ENCODE assay signal across 20 mouse cellular contexts in the genomic region with DNA sequence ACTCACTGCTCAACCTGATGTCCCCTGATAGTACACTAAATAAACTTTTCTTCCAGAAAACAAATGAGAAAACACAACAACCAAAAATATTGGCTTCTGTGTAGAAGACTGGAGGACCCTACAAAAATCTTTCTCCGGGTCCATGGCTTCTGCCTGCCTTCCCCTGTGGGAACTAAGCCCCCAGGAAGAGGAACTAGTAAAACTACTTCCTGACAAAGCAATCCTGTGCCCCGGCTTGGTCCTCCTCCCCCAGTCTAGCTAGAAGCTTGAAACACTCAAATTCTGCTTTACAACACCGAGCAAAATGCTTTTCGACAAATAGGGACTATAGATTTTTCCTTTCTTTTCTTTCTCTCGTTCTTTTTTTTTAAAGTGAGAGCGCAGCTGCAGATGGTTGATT. TPM values are rescaled to one million over a fixed set of nuclear protein-coding genes. Genes with fewer than 3 reads are reported as not detected.
DNase-seq lines count a peak whose midpoint lies in the region; ATAC-seq and TF ChIP-seq lines count a peak whose summit lies in the region.
"Had no signal": no experiment of that assay in that cellular context is flagged by ENCODE, and none has a peak within 500 bp of the region (broad histone marks: within the 10 kb centered on the region; RNA-seq: fewer than 3 reads in every experiment).

No protein-coding gene starts in this region.

- H3K4me3 ChIP-seq in hindbrain, embryonic 16.5 days (ENCODE audit: low read length) = no peak overlapping the region
- H3K4me3 ChIP-seq in hindbrain, postnatal 0 days (ENCODE audit: low read length) = no peak overlapping the region
- no peak overlapping the region for H3K4me3 ChIP-seq in neural tube, embryonic 14.5 days (ENCODE audit: low read depth, low read length)
- H3K4me3 ChIP-seq in kidney, embryonic 16.5 days (ENCODE audit: low read length) = no peak overlapping the region
- H3K4me3 ChIP-seq: embryonic facial prominence, embryonic 12.5 days; embryonic facial prominence, embryonic 15.5 days had no signal

- no peaks in the 10 kb centered on the region for H3K27me3 ChIP-seq in hindbrain, embryonic 16.5 days (replicated peaks; ENCODE audit: control insufficient read depth, insufficient read depth, low read length)
- no peaks in the 10 kb centered on the region for H3K27me3 ChIP-seq in hindbrain, postnatal 0 days (ENCODE audit: insufficient read depth, low read length)
- H3K27me3 ChIP-seq in neural tube, embryonic 14.5 days (ENCODE audit: control insufficient read depth, insufficient read depth, low read length) = no peaks in the 10 kb centered on the region
- H3K27me3 ChIP-seq in kidney, embryonic 16.5 days (ENCODE audit: insufficient read depth, low read length) = no peaks in the 10 kb centered on the region
- H3K27me3 ChIP-seq: embryonic facial prominence, embryonic 12.5 days; embryonic facial prominence, embryonic 15.5 days had no signal

- peak overlapping the region; percentile 4; the same call in 1 of the 2 replicates for H3K27ac ChIP-seq in hindbrain, embryonic 16.5 days (ENCODE audit: low read depth, low read length)
- H3K27ac ChIP-seq in hindbrain, postnatal 0 days = no peak overlapping the region
- H3K27ac ChIP-seq in neural tube, embryonic 14.5 days (ENCODE audit: low read depth, low read length) = peak overlapping the region; percentile 74; the same call in 1 of the 2 replicates
- H3K27ac ChIP-seq in kidney, embryonic 16.5 days (ENCODE audit: low read length) = no peak overlapping the region
- H3K27ac ChIP-seq: embryonic facial prominence, embryonic 12.5 days; embryonic facial prominence, embryonic 15.5 days had no signal

- no peak overlapping the region for H3K4me2 ChIP-seq in hindbrain, embryonic 16.5 days (ENCODE audit: low read length)
- H3K4me2 ChIP-seq in hindbrain, postnatal 0 days (ENCODE audit: low read depth, low read length) = no peak overlapping the region
- no peak overlapping the region for H3K4me2 ChIP-seq in neural tube, embryonic 14.5 days (ENCODE audit: low read depth, low read length)
- H3K4me2 ChIP-seq in kidney, embryonic 16.5 days (replicated peaks; ENCODE audit: low read depth, low read length) = no peak overlapping the region
- H3K4me2 ChIP-seq: embryonic facial prominence, embryonic 12.5 days; embryonic facial prominence, embryonic 15.5 days; heart, embryonic 11.5 days had no signal

- no peak for DNase-seq in hindbrain, postnatal 0 days (ENCODE audit: low spot score)
- DNase-seq in lung, postnatal 25 days (ENCODE audit: low spot score) = no peak
- DNase-seq: adrenal gland, adult 2 months; adrenal gland, postnatal 14 days; cerebellum, adult 11 months; cerebellum, adult 2 months; cerebellum, adult 9-11 months; cerebellum, postnatal 25 days; forebrain, postnatal 0 days; gastrocnemius, postnatal 36 days; heart, adult 11 months had no signal

- H3K9me3 ChIP-seq in hindbrain, embryonic 16.5 days (ENCODE audit: control insufficient read depth, low read length) = no peaks in the 10 kb centered on the region
- H3K9me3 ChIP-seq in hindbrain, postnatal 0 days (ENCODE audit: low read length) = no peaks in the 10 kb centered on the region
- H3K9me3 ChIP-seq in neural tube, embryonic 14.5 days (ENCODE audit: control insufficient read depth, low read length) = no peaks in the 10 kb centered on the region
- H3K9me3 ChIP-seq in kidney, embryonic 16.5 days (ENCODE audit: low read length) = no peaks in the 10 kb centered on the region
- H3K9me3 ChIP-seq: embryonic facial prominence, embryonic 12.5 days; embryonic facial prominence, embryonic 15.5 days had no signal

- no peaks in the 10 kb centered on the region for H3K36me3 ChIP-seq in hindbrain, embryonic 16.5 days (ENCODE audit: control insufficient read depth, insufficient read depth, low read length)
- no peaks in the 10 kb centered on the region for H3K36me3 ChIP-seq in hindbrain, postnatal 0 days (ENCODE audit: insufficient read depth, low read length)
- H3K36me3 ChIP-seq in neural tube, embryonic 14.5 days (ENCODE audit: control insufficient read depth, insufficient read depth, low read length) = no peaks in the 10 kb centered on the region
- no peaks in the 10 kb centered on the region for H3K36me3 ChIP-seq in kidney, embryonic 16.5 days (ENCODE audit: insufficient read depth, low read length)
- H3K36me3 ChIP-seq: embryonic facial prominence, embryonic 12.5 days; embryonic facial prominence, embryonic 15.5 days had no signal

- no peak for ATAC-seq in hindbrain, embryonic 16.5 days
- no peak for ATAC-seq in hindbrain, postnatal 0 days
- peak; percentile 35; the same call in 1 of the 2 replicates for ATAC-seq in megakaryocyte, adult 5-6 weeks (ENCODE audit: poor library complexity, severe bottlenecking)
- no peak for ATAC-seq in neural tube, embryonic 14.5 days (ENCODE audit: low read depth)
- ATAC-seq in kidney, embryonic 16.5 days (ENCODE audit: low FRiP score, low TSS enrichment) = no peak
- ATAC-seq: CD4-positive, CD25-positive, alpha-beta regulatory T cell, adult 4 months; forebrain, embryonic 14.5 days; forebrain, postnatal 0 days had no signal

- H3K9ac ChIP-seq in hindbrain, embryonic 16.5 days (ENCODE audit: low read depth, low read length) = no peak overlapping the region
- H3K9ac ChIP-seq in hindbrain, postnatal 0 days (replicated peaks; ENCODE audit: low read length) = no peak overlapping the region
- no peak overlapping the region for H3K9ac ChIP-seq in neural tube, embryonic 14.5 days (replicated peaks; ENCODE audit: low read depth, low read length)
- H3K9ac ChIP-seq in kidney, embryonic 16.5 days (replicated peaks; ENCODE audit: low read length) = no peak overlapping the region
- H3K9ac ChIP-seq: embryonic facial prominence, embryonic 12.5 days; embryonic facial prominence, embryonic 15.5 days; forebrain, postnatal 0 days had no signal

- H3K4me1 ChIP-seq in hindbrain, embryonic 16.5 days (ENCODE audit: control insufficient read depth, insufficient read depth, low read depth, low read length) = peaks cover 9% of the 10 kb centered on the region; the same call in 1 of the 2 replicates
- H3K4me1 ChIP-seq in hindbrain, postnatal 0 days (ENCODE audit: insufficient read depth, low read length) = no peaks in the 10 kb centered on the region; the same call in 1 of the 2 replicates
- peaks cover 12% of the 10 kb centered on the region; the same call in 1 of the 2 replicates for H3K4me1 ChIP-seq in neural tube, embryonic 14.5 days (ENCODE audit: control insufficient read depth, insufficient read depth, low read length)
- peaks cover 7% of the 10 kb centered on the region for H3K4me1 ChIP-seq in kidney, embryonic 16.5 days (ENCODE audit: insufficient read depth, low read length)

- TF ChIP-seq CTCF in hindbrain, postnatal 0 days (IDR thresholded peaks at IDR 0.05; ENCODE audit: low read depth) = no peak

- 58% methylated on average over 6 of the region's 6 CpGs for WGBS in hindbrain, embryonic 16.5 days
- 68% methylated on average over 6 of the region's 6 CpGs for WGBS in hindbrain, postnatal 0 days
- 59% methylated on average over 6 of the region's 6 CpGs for WGBS in neural tube, embryonic 14.5 days
- WGBS in kidney, embryonic 16.5 days = 63% methylated on average over 6 of the region's 6 CpGs

RNA-seq across cellular contexts. Expression of a gene that starts 51.3 kb away (rescaled TPM):
- 5.6 and 6.4 TPM in 2 replicates for polyA plus RNA-seq in hindbrain, embryonic 16.5 days (2015; fragmentation: Nextera tagmentation; extraction: Ambion mirVana)
- 17.5 and 29.4 TPM in 2 replicates for total RNA-seq in hindbrain, postnatal 0 days (2014; rRNA removed)
- polyA plus RNA-seq in hindbrain, postnatal 0 days (2015; fragmentation: Nextera tagmentation; extraction: Ambion mirVana) = 10.6 and 10.8 TPM in 2 replicates
- total RNA-seq in megakaryocyte, adult 5-6 weeks (2015) = 558 and 564 TPM in 2 replicates
- total RNA-seq in megakaryocyte, adult 5-6 weeks (2017) = 458 and 547 TPM in 2 replicates
- polyA plus RNA-seq in neural tube, embryonic 14.5 days (2014; fragmentation: Nextera tagmentation; extraction: Ambion mirVana) = 3.7 and 5.3 TPM in 2 replicates
- 32.6 and 35.8 TPM in 2 replicates for polyA plus RNA-seq in kidney, embryonic 16.5 days (2015; fragmentation: Nextera tagmentation; extraction: Ambion mirVana)

Comparison
In these comparisons a context has a peak if more than half of its experiments do, and no peak if none do; other contexts are left out.
1. H3K27ac ChIP-seq: peak in hindbrain, embryonic 16.5 days (single experiment) and neural tube, embryonic 14.5 days (single experiment); none in hindbrain, postnatal 0 days (single experiment) and kidney, embryonic 16.5 days (single experiment).